Mouse (Mus musculus) gastrocnemius, postnatal 25 days (tissue): ENCODE measurements around the gene Fam243. TPM values are rescaled to one million over a fixed set of nuclear protein-coding genes. Genes with fewer than 3 reads are reported as not detected.

Source experiments
- DNase-seq: peaks from one replicate; pipeline ENCODE4 v3.0.0; 2022
- total RNA-seq, 2 experiments: library from RNA; stranded (reverse); gene quantifications; 1 replicate in 1 of 2; 2 replicates in 1 of 2; pipeline ENCODE4 v1.2.3; 2021

Gene Fam243
- total RNA-seq, 2 experiments from 2014 or later = not detected

- DNase-seq = peak; percentile 46
These were observed 1.7 kb downstream of the Fam243 start for GRCm38 (mm10) chr16:92319353-92320109.

- DNase-seq = no peak
These were observed 5.0 kb downstream of the Fam243 start for GRCm38 (mm10) chr16:92316049-92316738.

GRCm38 (mm10) chr16:92313953-92314741 lies 7.1 kb downstream of the Fam243 start:
- DNase-seq = no peak

GRCm38 (mm10) chr16:92309126-92309525 lies 12.1 kb downstream of the Fam243 start:
- no peak for DNase-seq

GRCm38 (mm10) chr16:92307947-92308346 lies 13.3 kb downstream of the Fam243 start:
- no peak for DNase-seq

- DNase-seq = no peak
These were observed 15.7 kb downstream of the Fam243 start for GRCm38 (mm10) chr16:92305519-92305918.

- DNase-seq = no peak
These were observed 18.7 kb downstream of the Fam243 start for GRCm38 (mm10) chr16:92302506-92302905.

- peak; percentile 46 for DNase-seq
These were observed 19.3 kb downstream of the Fam243 start for GRCm38 (mm10) chr16:92301989-92302388.

GRCm38 (mm10) chr16:92301412-92301806 lies 19.8 kb downstream of the Fam243 start:
- no peak for DNase-seq

GRCm38 (mm10) chr16:92300649-92301411 lies 20.4 kb downstream of the Fam243 start, which contains the start of gene Smim11:
Gene Smim11, plus strand, starts transcription at chr16:92301286.
- DNase-seq = peak; percentile 91

- no peak for DNase-seq
These were observed 25.9 kb downstream of the Fam243 start for GRCm38 (mm10) chr16:92295328-92295727.

GRCm38 (mm10) chr16:92294267-92294970 lies 26.8 kb downstream of the Fam243 start:
- no peak for DNase-seq

GRCm38 (mm10) chr16:92292101-92292500 lies 29.1 kb downstream of the Fam243 start, which contains the start of gene Kcne2:
Gene Kcne2, plus strand, starts transcription at chr16:92292389.
- DNase-seq = no peak

GRCm38 (mm10) chr16:92290045-92290444 lies 31.2 kb downstream of the Fam243 start:
- no peak for DNase-seq

- no peak for DNase-seq
These were observed 32.5 kb downstream of the Fam243 start for GRCm38 (mm10) chr16:92288778-92289177.

GRCm38 (mm10) chr16:92286609-92287008 lies 34.6 kb downstream of the Fam243 start:
- peak; percentile 62 for DNase-seq

GRCm38 (mm10) chr16:92285068-92285467 lies 36.2 kb downstream of the Fam243 start:
- DNase-seq = no peak

GRCm38 (mm10) chr16:92282671-92283070 lies 38.6 kb downstream of the Fam243 start:
- no peak for DNase-seq

GRCm38 (mm10) chr16:92275526-92275925 lies 45.7 kb downstream of the Fam243 start:
- no peak for DNase-seq

- DNase-seq = no peak
These were observed 46.7 kb downstream of the Fam243 start for GRCm38 (mm10) chr16:92274516-92274915.
